Mouse (Mus musculus): Measurements from ENCODE around the gene Twf2. TPM values are rescaled to one million over a fixed set of nuclear protein-coding genes. Genes with fewer than 3 reads are reported as not detected.

Twf2 gene
- total and polyA plus RNA-seq, 3 experiments = 182 to 251 (median 219) TPM

DNA sequence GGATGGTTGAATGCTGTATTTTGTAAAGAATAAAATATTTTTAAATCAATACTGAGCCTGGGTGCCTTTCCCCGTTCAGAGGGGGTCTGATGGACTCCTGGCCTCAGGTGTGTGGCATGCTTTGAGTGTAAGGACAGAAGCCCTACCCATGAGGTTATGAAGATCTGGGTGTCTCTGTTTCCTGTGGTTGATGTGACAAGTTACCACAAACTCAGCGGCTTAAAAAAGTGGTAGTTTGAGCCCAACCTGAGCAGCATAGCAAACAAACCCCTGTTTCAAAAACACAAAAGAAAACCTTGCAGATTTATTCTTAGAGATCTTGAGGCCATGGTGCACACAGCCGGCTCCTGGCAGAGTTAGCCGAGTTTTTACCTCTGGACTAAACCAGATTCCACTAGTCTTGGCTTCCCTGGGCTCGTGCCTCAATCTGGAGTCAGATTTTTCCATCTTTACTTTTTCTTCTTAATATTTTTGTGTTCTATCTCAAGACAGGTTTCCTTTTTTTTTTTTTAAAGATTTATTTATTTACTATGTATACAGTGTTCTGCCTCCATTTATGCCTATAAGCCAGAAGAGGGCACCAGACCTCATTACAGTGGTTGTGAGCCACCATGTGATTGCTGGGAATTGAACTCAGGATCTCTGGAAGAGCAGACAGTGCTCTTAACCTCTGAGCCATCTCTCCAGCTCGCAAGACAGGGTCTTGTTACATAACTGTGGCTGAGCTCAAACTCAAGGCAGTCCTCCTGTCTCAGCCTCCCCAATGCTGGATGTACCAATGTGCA is 12.6 kb downstream of the Twf2 start:
- Histone ChIP-seq H3K4me1 (ENCODE audit: control insufficient read depth, insufficient read depth, low read length) (peaks cover 3% of the 10 kb centered on the region; the same call in 1 of the 2 replicates), H3K79me2 (replicated peaks; ENCODE audit: control insufficient read depth, insufficient read depth, low read length) (no peaks in the 10 kb centered on the region), H3K27ac (no peak overlapping the region), H3K4me3 (no peak overlapping the region), H3K9ac (ENCODE audit: low read depth, low read length) (no peak overlapping the region), H3K27me3 (ENCODE audit: control insufficient read depth, insufficient read depth, low read length) (no peaks in the 10 kb centered on the region), H3K36me3 (ENCODE audit: control insufficient read depth, insufficient read depth, low read length) (no peaks in the 10 kb centered on the region)
- 82% methylated on average over 6 of the region's 6 CpGs for WGBS
- intact Hi-C loops (cut with DNase I) = no loop called here
- DNase-seq = no peak
- peak; percentile 53 for TF ChIP-seq CTCF (IDR thresholded peaks at IDR 0.05)
- no peak for TF ChIP-seq EP300 (IDR thresholded peaks at IDR 0.05; ENCODE audit: insufficient read depth, low read depth, low read length)
- no peak for TF ChIP-seq POLR2A (IDR thresholded peaks at IDR 0.05; ENCODE audit: insufficient read depth, low read depth, low read length)

DNA sequence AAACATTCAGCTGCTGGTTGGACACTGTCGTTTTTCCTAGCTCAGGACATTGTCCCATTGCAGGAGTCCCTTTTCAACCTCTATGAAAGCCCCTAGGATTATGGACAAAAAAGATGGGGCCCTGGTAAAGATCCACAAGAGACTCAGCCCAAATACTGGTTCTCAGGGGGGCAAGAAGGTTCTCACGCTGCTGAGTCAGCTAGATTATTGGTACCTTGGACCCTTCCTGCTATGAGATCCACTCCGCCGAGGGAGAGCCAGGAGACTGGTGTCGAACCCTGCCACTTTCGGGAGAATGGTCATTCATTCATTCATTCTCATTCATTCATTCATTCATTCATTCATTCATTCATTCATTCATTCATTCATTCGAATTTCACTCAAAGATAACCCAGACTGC is 14.1 kb downstream of the Twf2 start:
- intact Hi-C loops (cut with DNase I) = no loop called here
- 84% methylated on average over 7 of the region's 7 CpGs for WGBS
- no peaks in the 10 kb centered on the region for H3K79me2 ChIP-seq (replicated peaks; ENCODE audit: control insufficient read depth, insufficient read depth, low read length)

DNA sequence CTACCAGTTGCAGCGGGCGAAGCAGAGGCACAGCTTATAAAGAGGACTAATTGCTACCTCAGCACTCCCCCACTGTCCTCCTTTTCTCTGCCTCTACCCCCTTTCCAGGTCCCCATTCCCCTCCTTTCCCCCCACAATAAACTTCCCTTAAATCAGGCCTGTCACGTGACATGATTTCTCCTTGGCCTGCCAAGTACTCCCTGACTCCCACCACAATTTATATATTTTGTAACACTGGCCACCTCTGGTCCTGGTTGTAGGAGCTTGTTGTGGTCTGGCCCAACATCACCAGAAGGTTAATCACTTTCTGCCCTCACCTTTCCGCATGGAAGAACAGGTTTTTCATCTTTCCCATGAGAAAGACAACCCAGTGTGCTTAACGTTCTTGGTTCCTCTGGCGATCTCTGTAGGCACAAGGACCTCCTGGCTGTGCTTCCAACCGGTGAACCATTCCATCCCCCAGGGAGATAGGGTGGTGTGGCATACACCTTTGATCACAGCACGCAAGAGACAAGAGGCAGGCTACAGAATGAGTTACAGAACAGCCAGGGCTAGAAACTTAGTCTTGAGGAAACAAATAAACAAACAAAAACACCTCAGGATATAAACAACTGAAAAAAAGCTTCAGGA is 18.1 kb downstream of the Twf2 start:
- no peak for TF ChIP-seq EP300 (IDR thresholded peaks at IDR 0.05; ENCODE audit: insufficient read depth, low read depth, low read length)
- TF ChIP-seq POLR2A (IDR thresholded peaks at IDR 0.05; ENCODE audit: insufficient read depth, low read depth, low read length) = no peak
- no peak for TF ChIP-seq CTCF (IDR thresholded peaks at IDR 0.05)
- H3K79me2 ChIP-seq (replicated peaks; ENCODE audit: control insufficient read depth, insufficient read depth, low read length) = no peaks in the 10 kb centered on the region
- H3K4me1 ChIP-seq (ENCODE audit: control insufficient read depth, insufficient read depth, low read length) = peaks cover 4% of the 10 kb centered on the region
- H3K36me3 ChIP-seq (ENCODE audit: control insufficient read depth, insufficient read depth, low read length) = no peaks in the 10 kb centered on the region
- no peak for DNase-seq
- no peak overlapping the region for H3K4me3 ChIP-seq
- H3K9ac ChIP-seq (ENCODE audit: low read depth, low read length) = no peak overlapping the region
- no peaks in the 10 kb centered on the region for H3K27me3 ChIP-seq (ENCODE audit: control insufficient read depth, insufficient read depth, low read length)
- intact Hi-C loops (cut with DNase I) = no loop called here
- H3K27ac ChIP-seq = no peak overlapping the region
- WGBS = 72% methylated on average over 8 of the region's 8 CpGs

More for the DNA sequence above, 14.1 kb downstream of the Twf2 start:
- Histone ChIP-seq H3K36me3 (ENCODE audit: control insufficient read depth, insufficient read depth, low read length) (no peaks in the 10 kb centered on the region), H3K27ac (no peak overlapping the region), H3K27me3 (ENCODE audit: control insufficient read depth, insufficient read depth, low read length) (no peaks in the 10 kb centered on the region), H3K4me3 (no peak overlapping the region), H3K9ac (ENCODE audit: low read depth, low read length) (no peak overlapping the region), H3K4me1 (ENCODE audit: control insufficient read depth, insufficient read depth, low read length) (no peaks in the 10 kb centered on the region)
- no peak for DNase-seq
- TF ChIP-seq POLR2A (IDR thresholded peaks at IDR 0.05; ENCODE audit: insufficient read depth, low read depth, low read length) (no peak), EP300 (IDR thresholded peaks at IDR 0.05; ENCODE audit: insufficient read depth, low read depth, low read length) (no peak), CTCF (IDR thresholded peaks at IDR 0.05) (no peak)

DNA sequence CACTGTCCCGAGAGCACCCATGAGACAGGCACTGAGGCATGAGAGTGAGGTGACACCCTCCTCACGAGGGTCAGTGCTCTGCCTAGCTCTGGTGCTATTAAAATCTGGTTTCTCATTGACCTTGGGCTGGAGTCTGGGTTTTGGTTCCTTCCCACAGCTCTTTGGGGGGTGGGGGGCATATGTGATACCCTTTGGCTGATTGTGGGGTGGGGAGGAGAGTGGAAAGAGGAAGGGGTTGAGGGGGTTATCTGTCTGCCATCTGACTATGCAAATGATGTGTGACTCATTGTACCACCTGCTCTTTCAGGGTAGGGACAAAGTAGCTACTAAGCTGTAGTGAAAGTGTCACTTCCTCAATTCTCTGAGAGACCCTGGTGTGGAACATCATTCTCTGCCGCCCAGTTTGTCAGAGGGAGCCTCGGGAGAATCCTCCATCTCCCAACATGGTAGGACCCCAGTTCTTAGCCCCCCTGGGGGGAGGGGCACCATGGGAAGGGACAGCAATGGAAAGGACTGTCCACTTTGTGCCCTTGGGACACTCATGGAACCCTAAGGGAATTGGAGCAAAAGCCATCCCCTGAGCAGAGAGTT is 19.4 kb downstream of the Twf2 start, which contains the start of gene Tlr9:
Tlr9 (plus strand) TSS at position 338 of the 591 bp plus-strand sequence.
- WGBS = 54% methylated on average over 4 of the region's 4 CpGs
- Histone ChIP-seq H3K79me2 (replicated peaks; ENCODE audit: control insufficient read depth, insufficient read depth, low read length) (no peaks in the 10 kb centered on the region), H3K27me3 (ENCODE audit: control insufficient read depth, insufficient read depth, low read length) (no peaks in the 10 kb centered on the region), H3K9ac (ENCODE audit: low read depth, low read length) (no peak within 1 kb of the TSS), H3K36me3 (ENCODE audit: control insufficient read depth, insufficient read depth, low read length) (no peaks in the 10 kb centered on the region), H3K4me1 (ENCODE audit: control insufficient read depth, insufficient read depth, low read length) (peaks cover 7% of the 10 kb centered on the region), H3K4me3 (no peak within 1 kb of the TSS), H3K27ac (no peak within 1 kb of the TSS)
- no peak for TF ChIP-seq POLR2A (IDR thresholded peaks at IDR 0.05; ENCODE audit: insufficient read depth, low read depth, low read length)
- TF ChIP-seq CTCF (IDR thresholded peaks at IDR 0.05) = no peak
- TF ChIP-seq EP300 (IDR thresholded peaks at IDR 0.05; ENCODE audit: insufficient read depth, low read depth, low read length) = no peak
- intact Hi-C loops (cut with DNase I) = no loop called here
- no peak for DNase-seq

DNA sequence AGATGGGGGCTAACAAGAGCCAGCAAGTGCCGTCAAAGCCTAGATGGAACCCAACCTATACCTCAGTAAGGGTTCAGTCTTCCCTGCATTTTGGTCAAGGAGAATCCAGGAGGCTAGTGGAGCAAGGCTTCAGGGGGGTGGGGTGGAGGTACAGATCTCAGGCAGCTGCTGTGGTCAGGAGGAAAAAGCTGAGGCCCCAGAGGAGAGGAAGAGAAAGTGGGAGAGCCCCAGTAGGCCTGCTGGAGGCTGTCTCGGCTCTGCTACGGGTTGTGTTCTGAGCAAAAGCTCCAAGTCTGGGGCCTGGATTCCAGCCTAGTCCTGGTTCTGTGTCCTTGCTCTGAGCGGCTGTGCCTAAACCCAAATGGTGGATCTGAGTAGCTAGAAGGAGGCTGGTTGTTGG is 20.1 kb downstream of the Twf2 start:
- Histone ChIP-seq H3K79me2 (replicated peaks; ENCODE audit: control insufficient read depth, insufficient read depth, low read length) (no peaks in the 10 kb centered on the region), H3K4me3 (no peak overlapping the region), H3K27me3 (ENCODE audit: control insufficient read depth, insufficient read depth, low read length) (no peaks in the 10 kb centered on the region), H3K9ac (ENCODE audit: low read depth, low read length) (no peak overlapping the region), H3K27ac (no peak overlapping the region), H3K4me1 (ENCODE audit: control insufficient read depth, insufficient read depth, low read length) (peaks cover 7% of the 10 kb centered on the region), H3K36me3 (ENCODE audit: control insufficient read depth, insufficient read depth, low read length) (no peaks in the 10 kb centered on the region)
- DNase-seq = no peak
- intact Hi-C loops (cut with DNase I) = no loop called here
- WGBS = 73% methylated on average over 4 of the region's 4 CpGs
- TF ChIP-seq POLR2A (IDR thresholded peaks at IDR 0.05; ENCODE audit: insufficient read depth, low read depth, low read length) (no peak), CTCF (IDR thresholded peaks at IDR 0.05) (no peak)
